Mouse (Mus musculus) T-helper 1 cell (primary cell): Measurements from ENCODE around the gene Tmem30c.

ENCODE experiments used
- in situ Hi-C: fragments of 300-600 bp; cut with MboI, MseI; formaldehyde crosslinking; loops from one replicate; pipeline ENCODE4 v1.15.1; 2025; ENCODE audit warnings: high pct_unique_total_duplicates

Tmem30c gene

DNA sequence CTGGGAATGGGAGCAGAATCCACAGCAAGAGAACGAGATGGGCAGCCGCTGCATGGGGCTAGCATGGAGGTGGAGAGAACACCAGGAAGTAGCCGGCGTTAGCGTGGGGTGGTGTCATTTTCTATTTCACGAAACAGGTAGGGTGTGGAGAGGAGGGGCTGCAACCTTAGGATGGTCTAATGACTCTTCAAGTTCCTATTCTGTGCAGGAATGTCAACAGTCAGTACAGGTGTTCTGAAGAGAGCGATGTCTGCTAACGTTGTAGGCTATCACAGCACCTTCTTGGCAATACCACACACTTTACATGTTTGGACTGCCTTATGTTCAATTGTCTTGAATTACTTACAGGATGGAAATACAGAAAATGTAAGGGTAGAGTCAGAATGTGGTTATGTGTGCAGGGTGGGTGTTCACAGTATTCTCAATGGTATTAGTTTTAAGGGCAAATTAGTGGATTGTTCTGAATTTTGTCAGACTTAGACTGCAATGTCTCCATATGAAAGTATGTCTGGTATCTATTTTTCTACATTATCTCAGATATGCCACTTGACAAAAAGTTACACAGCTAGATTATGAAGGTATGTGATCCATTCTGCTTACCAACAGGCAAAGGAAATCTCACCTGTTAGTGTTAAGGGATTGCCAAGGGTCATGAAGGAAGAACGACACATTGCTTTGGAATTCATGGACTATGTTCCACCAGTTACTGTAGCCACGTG, 2.7 kb upstream of the Tmem30c start:
- in situ Hi-C loops = no loop called here

DNA sequence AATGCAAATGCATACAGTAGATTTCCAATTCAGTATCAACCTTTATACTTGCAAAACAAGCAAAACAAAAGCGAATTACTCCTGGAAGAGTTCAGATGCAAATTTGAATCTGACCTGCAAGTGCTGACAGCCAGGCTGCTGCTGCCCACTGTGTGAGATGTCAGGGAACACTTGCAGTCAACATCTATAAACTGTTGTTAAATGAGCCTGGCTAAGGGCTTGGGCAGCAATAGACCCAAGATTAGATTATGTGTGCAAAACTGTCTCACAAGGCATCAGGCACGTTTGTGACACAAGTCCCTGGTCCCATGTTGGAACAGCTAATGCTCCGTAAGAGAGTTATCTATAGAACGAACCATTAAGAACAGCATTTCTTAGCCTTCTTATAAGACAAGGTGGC, 369 bp downstream of the Tmem30c start:
- in situ Hi-C loops = loop anchor here (5.0 kb wide), 1 partner anchor 105 kb away; no protein-coding TSS in a partner anchor

DNA sequence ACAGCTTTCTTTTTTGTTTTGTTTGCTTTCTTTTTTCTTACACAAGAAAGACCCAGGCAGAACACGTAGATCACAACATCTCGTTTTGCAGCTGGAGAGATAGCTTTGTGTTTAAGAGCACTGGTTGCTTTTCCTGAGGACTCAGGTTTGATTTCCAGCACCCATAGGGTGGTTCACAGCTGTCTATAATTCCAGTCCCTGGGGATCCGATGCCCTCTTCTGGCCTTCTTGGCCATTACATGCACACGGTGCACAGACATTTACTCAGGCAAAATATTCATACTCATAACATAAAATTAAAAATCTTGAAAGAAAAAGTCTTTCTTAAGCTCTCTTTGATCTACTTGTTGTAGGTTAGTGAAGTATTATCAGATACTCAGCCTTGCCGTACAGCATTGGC, 969 bp downstream of the Tmem30c start:
- in situ Hi-C loops = loop anchor here (5.0 kb wide), 1 partner anchor 106 kb away; no protein-coding TSS in a partner anchor

DNA sequence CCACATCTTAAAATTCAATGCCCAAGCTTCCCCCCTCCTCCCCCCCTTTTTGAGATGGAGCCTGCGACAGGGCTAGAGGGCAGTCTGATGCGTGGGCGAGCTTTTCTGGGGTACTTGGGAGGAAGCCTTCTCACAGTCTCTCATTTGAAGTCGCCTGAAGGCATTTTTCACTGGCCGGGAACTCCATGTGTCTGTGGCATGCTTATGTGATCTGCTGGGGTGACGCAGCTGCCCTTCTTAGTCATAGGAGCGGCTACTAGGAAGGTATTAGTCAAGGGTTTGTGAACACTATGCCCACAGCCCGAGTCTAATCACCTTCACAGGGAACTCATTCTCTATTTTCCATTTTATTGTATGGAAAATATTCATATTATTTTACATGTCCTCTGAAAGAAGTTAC, 11.2 kb downstream of the Tmem30c start:
- in situ Hi-C loops = no loop called here

DNA sequence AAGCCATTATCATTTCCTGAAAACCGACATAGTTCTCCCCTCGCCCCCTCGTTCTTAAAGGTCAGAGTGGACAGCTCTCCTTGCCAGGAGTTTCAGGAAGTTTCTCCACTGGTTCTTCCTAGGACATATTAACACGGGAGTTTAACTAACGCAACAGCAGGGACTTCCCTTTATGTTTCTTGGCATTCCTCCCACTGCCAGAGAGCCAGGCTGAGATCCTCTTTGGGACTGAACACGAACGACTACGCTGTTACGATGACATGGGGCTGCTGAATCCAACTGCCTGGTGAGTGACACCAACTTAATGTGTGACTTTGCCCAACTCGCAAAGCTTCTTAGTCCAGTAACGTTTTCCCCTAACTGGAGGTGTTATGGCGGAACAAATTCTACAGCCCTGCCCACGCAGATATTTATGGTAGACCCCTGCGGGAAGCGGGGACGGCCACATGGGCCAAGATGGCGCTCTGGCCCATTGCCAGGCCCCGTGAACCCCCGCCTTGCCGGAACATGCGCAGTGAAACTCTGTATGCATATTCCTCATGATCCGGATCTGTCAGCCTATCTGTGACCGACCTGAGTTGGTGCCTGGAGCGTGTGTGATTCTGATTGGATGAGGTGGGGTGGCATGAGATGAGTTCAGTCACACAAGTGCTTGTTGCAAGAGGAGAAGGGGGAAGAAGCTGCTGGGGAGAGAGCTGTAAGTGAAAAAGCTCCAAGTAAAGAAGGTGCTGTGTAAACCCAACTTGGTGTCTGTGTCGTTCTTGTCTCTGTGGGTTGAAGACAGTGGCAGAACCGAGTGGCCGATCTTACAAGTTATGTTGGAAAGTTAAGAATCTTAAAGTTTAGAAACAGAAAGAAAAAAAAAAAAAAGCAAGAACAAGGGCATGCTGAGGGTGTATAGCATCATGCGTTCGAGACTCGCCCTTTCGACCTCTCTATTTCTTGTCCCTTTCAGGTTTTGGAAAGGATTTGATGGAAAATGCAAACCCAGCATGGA, 12.1 kb downstream of the Tmem30c start:
- in situ Hi-C loops = no loop called here

DNA sequence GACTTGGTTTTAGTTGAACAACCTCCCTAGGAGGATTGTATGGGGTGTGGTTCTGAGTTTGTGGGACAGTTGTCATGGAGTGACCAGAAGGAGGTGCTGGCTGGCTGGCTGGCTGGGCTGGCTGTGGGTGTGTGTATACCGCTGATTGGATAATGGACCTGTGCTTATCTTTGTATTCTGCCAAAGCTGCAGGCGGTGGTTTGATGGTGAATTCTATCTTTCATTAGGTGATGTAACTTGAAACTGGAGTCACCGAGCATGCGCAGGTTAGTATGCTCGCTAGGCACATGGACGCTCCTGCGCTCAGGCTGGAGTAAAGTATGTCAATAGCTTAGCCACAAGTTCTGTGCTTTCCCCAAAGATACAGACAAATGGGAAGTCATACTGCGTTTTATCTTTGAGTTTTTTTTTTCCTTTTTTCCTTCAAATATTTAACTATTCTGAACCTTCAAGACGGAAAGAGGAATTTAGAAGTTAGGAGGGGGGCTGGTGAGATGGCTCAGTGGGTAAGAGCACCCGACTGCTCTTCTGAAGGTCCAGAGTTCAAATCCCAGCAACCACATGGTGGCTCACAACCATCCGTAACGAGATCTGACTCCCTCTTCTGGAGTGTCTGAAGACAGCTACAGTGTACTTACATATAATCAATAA, 13.6 kb downstream of the Tmem30c start:
- in situ Hi-C loops = no loop called here

DNA sequence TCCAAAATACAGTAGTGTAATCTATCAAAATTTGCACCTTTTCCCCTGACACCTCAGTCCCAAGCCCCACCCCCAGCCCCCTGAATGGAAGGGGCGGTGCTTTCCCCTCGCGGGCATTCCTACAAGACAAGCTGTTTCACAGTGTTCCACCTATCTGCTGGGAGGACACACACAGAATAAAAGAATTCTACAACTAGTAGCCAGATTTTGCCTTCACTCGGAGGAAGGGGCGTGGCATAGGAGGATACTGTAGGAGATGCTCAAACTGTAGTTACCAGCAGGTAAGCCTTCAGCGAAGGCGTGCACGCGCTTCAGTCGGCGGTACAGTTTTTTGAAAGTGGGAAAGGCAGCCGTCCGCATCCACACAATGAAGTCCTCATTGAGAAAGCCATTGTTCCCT, 22.9 kb downstream of the Tmem30c start:
- in situ Hi-C loops = no loop called here

DNA sequence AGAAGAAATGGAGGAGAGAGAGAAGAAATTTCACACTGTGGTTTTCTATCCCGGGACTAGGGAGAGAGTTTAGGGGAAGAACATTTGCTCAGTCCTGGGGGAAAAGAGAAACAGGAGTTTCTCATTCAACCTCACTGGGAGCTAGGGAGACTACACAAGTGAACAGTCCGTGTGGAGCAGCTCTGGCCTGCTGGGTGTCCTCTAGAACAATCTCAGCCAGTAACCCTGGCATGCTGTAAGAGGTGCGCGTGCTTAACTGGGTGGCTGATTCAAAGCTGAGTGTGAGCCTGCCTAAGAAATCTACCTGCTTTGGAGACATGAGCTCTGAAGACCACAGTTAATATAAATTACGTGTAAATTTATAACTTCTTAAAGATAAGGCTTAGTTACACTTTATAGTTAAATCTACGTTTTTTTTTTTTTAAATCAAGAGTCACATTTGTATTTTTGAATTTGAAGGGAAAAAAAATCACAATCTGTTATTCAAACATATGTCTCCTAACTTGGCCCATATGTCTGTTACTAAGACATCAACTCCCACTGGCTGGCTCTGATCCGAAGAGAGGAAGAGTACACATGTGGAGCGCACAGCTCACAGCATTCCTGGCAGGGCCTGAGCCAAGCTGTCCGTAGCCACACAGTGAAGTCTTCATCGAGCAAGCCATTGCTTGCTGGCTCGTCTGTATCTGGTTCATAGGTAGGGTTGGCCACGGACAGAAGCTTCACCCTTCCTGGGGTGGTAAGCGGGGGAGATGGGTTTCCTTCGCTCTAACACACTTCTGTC, 24.4 kb downstream of the Tmem30c start:
- in situ Hi-C loops = no loop called here

DNA sequence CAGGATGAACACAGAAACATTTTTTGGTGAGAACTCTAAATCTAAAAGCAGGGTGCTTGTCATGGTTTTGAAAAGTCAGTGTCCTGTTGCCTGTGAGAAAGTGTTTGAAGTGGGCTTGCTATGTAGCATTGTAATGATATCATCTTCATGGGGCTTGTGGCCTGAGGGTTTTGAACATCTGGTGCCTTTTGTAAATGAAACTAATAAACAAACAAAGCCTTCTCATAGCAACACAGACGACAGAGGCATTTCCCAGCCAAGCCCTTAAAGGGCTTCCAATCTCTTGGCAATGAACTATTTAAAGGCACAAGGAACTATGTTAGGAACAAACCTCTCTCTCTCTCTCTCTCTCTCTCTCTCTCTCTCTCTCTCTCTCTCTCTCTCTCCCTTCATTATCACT, 25.6 kb downstream of the Tmem30c start:
- in situ Hi-C loops = no loop called here

DNA sequence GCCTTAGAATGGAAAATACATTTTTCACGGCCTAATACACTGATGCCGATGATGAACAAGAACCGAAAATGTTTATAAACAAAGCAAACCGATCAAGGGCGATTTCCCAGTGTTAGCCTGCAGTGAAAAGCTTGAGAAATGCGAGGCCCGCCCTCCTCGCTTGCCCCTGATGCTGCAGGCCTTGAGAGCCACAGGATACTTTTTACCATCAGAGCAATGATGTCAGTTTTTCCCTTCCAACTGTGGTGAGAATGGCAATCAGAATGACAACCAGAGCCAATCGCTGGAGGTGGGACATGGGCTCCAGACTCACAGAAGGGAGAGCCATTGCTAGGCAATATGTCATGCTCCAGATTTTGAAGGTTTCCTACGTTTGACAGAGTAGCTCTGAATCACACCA, 32.5 kb downstream of the Tmem30c start:
- in situ Hi-C loops = no loop called here

DNA sequence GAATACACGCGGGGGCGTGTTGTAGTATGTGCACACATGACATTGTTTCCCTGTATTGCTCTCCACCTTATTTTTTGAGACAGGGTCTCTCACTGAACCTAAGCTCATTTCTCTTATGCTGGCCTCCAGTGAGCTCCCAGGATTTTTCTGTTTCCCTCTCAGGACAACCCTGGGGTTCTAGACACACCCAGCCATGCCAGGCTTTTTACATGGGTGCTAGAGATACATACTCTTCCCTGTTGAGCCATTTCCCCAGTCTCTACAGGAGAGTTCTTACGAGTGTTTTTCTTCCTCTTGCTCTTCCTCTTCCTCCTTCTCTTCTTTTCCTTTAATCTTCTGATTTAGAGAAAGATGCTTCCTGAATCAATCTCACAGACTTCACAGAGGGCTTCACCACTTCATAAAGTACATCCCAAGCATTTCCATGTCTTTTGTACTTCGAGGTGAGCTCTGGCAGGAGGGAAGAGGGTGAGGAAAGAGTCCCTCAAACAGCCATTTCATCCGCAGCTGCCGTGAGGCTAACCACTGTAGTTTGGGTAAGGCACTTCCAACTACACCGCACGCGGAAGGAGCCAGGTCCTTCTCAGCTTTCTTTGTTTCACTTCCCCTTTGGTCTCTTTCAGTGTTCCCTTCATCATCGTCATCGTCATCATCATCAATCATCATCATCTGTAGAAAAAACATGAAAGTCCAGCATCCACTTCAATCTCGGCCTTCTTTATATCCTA, 33.1 kb downstream of the Tmem30c start:
- in situ Hi-C loops = no loop called here

DNA sequence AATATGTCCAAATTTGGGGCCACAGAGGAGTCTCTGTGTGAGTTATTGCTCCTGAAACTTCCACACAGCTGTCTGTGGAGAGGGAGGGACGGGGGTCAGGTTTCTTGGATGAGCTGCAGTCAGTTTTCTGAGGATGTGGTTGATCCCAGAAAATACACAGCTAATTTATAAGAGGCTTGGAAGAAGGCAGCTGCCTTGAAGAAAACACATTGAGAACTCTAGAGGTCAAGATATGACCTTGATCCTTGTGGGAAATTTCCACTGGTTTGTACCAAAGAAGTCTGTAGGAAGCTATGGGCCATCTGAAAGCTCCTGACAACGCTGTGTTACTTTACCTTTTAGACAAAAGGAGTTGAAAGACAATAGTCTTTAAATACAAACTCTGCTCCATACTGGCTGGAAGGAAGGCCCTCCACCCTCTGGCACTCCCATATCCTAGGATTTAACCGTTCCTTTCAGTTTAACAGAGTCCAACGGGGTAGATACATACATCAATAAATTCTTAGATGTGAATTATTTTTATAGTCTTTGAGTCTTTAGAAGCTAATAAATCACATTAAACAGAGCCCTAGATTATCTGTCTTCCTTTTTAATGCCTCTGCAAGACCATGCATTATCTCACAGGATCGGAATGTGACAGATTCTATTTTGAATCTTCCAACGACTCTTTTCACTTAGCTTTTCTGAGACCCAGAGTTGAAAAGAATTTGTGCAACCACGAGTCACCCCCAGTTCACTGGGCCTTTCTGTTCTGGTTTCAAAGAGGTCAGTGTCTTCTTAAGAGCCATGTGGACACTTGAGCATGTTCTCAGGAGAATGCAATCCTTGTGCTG, 40.9 kb downstream of the Tmem30c start:
- in situ Hi-C loops = no loop called here

DNA sequence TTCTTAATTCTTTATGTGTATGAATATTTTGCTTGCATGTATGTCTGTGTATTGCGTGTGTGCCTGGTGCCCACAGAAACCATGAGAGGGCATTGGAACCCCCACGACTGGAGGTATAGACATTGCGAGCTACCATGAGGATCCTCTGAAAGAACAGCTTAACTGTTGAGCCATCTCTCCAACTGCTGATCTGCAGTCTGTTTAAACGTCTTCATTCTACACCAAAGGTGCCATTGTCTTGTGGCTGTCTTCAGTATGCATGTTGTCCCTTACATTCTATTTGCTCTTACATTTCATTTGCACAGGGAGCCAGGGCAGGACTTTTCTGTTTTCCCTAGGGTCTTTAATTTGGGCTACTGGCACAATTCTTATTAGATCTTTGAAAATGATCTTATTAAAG, 41.7 kb downstream of the Tmem30c start:
- in situ Hi-C loops = no loop called here

DNA sequence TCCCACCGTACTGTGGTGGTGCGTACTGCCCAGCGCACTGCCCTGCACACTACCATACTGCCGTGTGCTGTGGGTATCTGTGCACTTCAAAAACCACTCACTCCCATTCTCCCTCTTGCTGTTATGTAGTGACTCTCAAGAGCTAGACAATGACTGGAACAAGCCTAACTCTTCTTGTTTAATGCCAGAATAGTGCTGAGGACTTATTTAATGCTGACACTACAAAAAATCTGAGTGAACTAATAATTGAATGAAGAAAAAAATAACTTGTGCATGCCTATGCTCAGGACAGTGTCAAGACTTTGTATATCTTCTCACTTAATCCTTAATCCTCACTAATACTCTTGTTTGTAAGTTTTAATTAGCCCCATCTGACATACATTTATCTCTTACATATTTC, 45.2 kb downstream of the Tmem30c start:
- in situ Hi-C loops = loop anchor here (5.0 kb wide), 1 partner anchor 335 kb away; no protein-coding TSS in a partner anchor

DNA sequence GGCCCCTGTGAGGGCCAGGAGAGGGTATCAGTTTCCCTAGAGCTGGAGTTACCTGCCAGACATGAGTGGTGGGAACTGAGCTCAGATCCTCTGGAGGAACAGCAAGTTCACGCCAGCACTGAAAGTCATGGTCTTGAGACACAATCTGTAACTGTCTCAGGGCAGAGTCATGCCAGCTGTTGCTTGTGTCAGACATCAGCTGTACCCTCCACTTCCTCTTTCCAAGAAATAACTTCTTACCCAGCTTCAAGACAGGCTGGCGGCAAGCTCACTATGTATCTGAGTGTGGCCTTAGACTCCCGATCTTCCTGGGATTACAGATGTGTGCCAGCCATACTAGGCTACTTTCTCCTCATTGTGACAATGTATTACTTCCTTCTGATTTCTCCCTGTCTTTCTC, 46.1 kb downstream of the Tmem30c start:
- in situ Hi-C loops = loop anchor here (5.0 kb wide), 1 partner anchor 336 kb away; no protein-coding TSS in a partner anchor

DNA sequence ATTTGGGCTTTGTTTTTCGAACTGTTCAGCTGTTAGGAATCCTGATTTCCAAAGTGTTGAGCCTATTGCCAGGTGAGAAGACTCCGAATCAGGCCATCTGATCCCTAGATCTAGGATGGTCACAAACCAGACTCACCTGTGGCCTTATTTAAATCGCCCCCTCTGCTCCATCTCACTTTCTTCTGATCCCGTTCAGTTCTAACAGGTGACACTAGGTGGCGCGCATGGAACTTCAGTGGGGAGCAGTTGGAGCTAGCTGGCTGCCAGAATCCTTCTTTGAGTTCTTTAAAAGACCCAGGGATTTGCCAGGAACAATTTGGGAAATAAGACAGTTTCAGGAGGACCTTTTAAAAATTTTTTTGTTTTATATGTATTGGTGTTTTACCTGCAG, 48.8 kb downstream of the Tmem30c start:
- in situ Hi-C loops = no loop called here

DNA sequence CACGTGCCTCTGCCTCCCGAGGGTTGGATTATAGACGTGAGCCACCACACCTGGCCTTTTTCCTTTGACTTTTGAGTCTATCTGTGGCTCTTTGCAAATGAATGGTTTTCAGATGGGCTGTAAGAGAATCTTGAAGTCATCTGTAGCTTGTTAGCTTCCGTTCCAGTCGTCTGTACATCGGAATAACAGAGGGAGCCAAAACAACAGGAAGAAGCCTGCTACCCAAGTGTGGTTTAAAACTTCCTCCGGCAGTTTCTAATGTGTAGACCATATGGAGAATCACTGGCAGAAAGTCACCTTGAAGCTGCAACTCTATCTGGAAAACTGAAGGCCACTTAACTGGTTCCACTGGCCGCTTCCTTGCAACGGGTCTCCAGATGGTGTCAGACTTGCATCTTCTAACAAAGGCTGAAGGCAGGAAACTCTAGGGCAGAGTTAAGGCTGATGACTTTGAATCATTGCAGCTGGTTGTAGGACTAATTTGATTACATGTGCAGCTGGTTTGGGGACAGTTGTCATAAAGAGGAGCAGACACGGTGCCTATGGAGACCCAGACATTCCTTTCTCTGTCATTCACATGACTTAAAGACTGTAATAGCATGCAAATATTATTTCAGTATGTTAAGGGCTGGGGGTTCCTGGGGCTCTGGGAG, 49.3 kb downstream of the Tmem30c start:
- in situ Hi-C loops = no loop called here

DNA sequence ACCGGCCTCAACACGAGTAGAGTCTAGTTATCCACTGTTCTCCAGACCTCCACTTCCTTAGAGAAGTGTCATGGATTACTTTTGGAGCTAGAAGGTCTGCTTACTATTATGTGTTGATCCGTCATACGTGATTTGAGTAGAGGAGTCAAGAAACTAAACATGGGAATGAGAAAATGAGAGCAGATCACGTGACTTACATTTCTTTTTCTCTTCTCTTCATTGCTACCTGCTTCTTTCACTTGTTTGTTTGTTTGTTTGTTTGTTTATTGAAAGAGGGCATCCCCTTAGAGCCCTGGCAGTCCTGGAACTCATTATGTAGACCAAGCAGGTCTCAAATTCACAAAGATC, 49.8 kb downstream of the Tmem30c start:
- in situ Hi-C loops = no loop called here

DNA sequence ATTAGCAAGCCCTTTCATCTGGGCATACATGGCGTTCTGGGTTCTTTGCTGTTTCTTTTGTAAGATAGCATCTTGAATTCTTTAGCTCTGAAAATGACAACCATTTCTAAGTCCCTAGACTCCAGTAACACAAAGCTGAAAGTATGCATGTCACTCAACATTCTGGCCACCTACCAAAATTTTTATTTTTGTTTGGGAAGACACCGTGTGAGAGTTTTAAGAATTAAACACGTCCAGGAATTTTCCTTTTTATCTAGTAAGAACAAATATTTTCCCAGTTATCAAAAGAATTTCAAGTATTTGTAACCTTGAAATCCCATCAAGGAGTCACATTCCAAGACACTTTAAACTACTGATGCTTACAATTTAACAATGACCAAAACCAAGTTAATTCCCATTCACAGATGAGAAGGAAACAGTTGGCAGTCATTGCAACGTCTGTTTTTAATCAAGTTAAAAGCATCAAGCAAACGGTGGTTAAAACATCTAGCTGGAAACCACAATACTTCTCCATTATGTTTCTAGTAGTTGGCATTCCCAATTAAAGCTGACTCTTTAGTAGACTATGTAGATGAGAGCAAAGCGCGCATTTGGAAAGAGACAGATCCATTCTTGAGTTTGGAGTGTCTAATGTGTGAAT, 56.7 kb downstream of the Tmem30c start:
- in situ Hi-C loops = no loop called here
